Mouse (Mus musculus) olfactory bulb, adult 2 months (tissue): ENCODE measurements around the gene Gng2.

Experiments used
- CTCF ChIP-seq: fragments of 200-500 bp; IDR thresholded peaks from 2 replicates; pipeline ENCODE4 v1.5.1; 2012; ENCODE audit warnings: low read depth, mild to moderate bottlenecking, low read length, moderate library complexity; ENCODE audit not compliant: insufficient read depth
- POLR2A ChIP-seq: fragments of 200-500 bp; IDR thresholded peaks from 2 replicates; pipeline ENCODE4 v1.6.1; 2012; ENCODE audit warnings: mild to moderate bottlenecking, low read depth, low read length, moderate library complexity; ENCODE audit not compliant: insufficient read depth

- no peak for TF ChIP-seq CTCF
- TF ChIP-seq POLR2A, result no peak
These were observed 8.4 kb downstream of the Gng2 start for GRCm38 (mm10) chr14:19969011-19969521.
